Mouse (Mus musculus) left cerebral cortex, adult 11 months (tissue): ENCODE measurements around the gene Rpn1.

Experiments
- DNase-seq: peaks from one replicate; pipeline ENCODE4 v3.0.0; 2022; ENCODE audit warnings: low spot score

Rpn1 gene

GRCm38 (mm10) chr6:88084278-88085151 lies at the start of gene Rpn1:
TSS of gene Rpn1 (plus strand) at chr6:88084482.
- peak; percentile 91 for DNase-seq

DNA sequence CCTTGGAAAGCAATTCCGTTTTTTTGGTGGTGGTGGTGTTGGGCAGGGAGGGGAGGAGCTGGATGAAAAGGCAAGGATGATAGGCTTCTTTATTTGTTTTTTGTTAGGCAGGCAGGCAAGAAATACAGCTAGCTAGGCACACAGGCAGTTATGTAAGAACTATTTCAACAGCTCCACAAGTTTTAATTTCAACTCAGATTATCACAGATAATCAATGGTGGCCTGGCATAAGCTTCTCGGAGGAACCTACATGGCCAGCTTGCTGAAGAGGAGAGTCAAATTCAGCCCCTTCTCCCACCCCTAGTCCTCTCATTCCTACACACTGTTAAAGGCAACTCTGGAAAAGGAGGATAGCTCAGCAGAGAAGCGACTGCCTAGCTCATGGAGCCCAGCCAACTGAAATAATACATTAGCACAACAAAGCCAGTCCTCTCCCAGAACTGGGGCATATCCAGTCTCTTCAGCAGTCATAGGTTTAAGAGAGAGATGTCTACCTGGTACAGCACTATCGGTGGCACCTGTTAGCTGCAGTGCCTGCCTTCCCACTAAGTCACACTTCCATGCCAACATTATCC lies 46.7 kb upstream of the Rpn1 start:
- DNase-seq: no peak

DNA sequence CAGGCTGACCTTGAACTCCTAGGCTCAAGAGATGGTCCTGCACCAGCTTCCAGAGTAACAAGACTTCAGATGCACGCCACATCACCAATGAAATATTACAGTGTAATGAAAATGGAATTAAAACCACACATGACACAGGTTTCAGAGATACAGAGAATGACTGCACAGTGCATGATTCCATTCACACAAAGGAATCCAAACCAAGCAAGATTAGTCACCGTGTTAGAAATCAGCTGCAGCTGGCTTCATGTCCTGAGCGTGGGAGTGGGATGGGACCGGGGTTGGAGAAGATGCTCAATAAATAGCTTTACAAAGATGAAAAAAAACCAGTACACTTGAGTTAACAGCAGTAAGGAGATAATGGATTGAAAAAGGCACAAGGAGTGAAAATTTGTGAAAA lies 44.9 kb upstream of the Rpn1 start:
- DNase-seq: no peak

GRCm38 (mm10) chr6:88041221-88041620 lies 43.1 kb upstream of the Rpn1 start:
- DNase-seq: no peak

- DNase-seq: no peak
Observed at GRCm38 (mm10) chr6:88042336-88042735, 41.9 kb upstream of the Rpn1 start.

- no peak for DNase-seq
Observed at GRCm38 (mm10) chr6:88044234-88044576, 40.1 kb upstream of the Rpn1 start.

- DNase-seq: peak; percentile 87
Observed at GRCm38 (mm10) chr6:88044577-88045405, 39.5 kb upstream of the Rpn1 start, which contains the start of gene Rab7. TSS of gene Rab7 (minus strand) at chr6:88045270.

- no peak for DNase-seq
Observed at GRCm38 (mm10) chr6:88045406-88045766, 38.9 kb upstream of the Rpn1 start.

DNA sequence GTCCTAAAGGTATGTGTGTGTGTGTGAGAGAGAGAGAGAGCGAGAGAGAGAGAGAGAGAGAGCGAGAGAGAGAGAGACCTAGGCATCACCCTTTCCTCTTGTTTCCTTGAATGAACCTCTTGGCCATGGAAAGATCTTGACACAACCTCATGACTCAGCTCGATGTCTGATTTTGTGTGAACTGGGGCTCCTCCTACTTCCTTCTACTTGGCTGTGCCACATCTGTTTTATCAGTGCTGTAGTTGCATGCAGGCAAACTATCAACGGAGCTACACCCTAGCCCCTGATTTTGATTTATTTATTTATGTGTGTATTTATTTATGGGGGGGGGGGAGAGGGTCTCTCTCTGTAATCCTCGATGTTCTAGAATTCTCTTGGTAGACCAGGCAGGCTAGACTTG lies 36.4 kb upstream of the Rpn1 start:
- no peak for DNase-seq

DNA sequence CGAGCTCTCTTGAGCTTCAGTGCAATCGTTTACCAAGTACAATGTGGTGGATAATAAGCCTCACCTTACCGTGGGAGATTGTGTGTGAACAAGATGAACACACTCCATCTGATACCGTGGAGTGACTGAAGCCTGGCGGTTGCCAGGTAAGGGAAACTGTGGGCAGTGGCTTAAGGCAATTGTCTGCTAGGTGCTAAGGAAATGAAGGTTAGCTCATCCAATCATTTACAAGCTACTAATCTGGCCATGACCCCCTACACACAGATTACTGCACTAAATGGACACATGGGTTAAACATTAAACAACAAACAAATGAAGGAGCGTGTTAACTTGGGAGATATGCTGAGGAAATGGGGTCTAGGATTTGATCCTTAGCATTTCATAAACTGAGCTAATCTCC lies 35.3 kb upstream of the Rpn1 start:
- DNase-seq: no peak

DNA sequence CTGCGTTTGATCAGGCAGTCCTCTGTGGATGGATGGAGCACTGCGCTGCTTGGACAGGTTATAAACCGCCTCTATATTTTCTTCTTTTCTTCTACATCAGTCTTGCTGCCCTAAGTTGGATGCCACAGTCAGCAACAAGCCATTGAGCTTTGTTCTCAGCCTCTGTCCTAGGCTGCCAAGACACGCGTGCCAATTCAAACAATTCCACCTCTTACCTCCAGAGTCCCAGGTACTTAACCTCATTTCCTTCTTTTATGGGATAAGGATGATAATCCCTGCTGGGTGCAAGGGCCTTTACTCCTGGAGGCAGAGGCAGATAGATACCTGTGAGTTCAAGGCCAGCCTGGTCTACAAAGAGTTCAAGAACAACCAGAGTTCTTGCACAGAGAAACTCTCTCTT lies 33.1 kb upstream of the Rpn1 start:
- no peak for DNase-seq

DNA sequence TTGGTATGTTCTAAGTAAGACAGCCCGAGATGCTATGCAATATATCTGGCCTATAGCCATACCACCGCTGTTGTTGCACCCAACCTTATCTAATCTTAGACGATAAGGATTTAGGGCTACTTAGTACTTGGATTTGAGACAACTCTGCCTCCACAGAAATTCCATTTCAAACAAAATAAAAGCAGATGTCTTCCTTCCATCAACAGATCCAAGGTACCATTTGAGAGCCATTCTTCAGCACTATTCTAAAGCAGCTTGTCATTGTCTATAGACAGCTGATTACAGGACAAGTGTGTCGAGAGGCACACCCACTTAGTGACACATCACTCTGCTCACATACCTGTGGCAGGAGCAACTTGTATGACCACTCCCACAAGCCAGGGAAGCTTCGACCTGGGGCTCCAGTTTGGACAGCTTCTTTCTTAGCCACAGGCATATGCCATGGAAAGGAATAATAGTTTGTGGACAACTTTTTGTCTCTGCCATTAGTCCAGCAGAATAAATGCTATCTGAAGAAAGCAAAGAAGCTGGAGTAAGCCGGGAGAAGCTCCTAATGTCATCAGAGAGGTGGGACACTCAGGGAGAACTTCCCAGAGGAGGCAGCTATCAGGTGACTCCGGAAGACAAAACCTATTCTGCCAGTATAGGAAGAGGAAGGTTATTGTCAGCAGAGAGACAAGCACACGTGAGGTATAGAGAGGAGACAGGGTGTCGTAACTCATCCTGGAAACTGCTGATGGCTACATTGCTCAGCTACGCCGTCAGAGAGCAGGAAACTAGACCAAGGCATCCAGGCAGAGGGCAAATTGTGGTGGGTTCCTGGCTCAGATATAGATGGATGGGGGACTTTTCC lies 30.8 kb upstream of the Rpn1 start:
- DNase-seq: no peak

GRCm38 (mm10) chr6:88054081-88054835 lies 30.0 kb upstream of the Rpn1 start:
- DNase-seq: no peak

DNA sequence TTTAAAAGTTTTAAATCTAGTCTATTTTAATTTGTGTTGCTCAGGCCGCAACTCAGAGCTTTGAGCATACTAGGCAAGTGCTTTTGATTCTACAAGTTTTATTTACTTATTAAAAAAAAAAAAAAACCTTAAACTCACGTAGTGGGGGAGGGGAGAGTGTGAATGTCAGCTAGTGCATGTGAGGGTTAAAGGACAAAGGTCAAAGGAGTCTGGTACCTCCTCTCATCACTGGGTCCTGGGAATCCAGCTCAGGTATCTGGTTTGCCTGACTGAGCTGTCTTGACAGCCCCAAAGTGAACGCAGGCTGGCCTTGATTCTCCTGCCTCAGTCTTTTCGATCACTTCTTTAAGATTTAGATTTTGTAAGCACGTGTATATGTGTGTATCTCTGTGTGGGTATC lies 28.6 kb upstream of the Rpn1 start:
- DNase-seq: no peak

DNA sequence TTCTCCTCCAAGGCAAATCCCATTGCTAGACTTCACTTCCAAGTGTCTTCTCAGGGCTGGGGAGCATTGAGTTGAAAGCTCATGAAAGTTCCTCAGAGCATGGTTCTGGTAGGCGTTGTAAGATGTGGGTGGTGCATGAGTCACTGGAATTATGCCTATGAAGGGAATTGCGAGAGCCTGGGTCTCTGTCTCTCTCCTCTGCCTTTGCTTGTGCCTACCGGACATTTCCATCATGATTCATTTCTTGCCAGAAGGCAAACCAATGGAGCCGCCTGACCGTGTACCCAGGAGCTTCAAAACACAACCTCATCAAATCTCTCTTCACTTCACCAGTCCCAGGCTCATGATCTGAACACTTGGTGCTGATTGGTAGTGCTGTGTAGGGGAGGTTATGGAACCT lies 27.4 kb upstream of the Rpn1 start:
- DNase-seq: peak; percentile 44

DNA sequence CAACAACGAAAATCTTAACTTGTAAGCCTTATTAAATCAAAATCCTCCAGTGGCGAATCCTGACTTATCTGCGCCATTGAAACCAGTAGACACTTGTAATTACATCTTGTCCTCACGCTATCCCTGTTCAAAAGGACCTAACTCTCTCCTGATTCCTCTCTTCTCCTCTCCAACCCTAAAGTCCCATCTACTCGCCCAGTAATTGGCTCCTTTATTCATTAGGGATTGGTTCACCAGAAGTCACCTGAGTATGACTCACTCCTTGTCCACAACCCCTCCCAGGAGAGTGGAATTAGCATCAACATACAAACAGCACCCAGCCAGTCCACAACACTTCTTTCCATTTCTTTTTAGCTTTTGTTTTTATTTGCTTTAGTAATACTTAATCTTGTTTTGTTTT lies 24.4 kb upstream of the Rpn1 start:
- no peak for DNase-seq

DNA sequence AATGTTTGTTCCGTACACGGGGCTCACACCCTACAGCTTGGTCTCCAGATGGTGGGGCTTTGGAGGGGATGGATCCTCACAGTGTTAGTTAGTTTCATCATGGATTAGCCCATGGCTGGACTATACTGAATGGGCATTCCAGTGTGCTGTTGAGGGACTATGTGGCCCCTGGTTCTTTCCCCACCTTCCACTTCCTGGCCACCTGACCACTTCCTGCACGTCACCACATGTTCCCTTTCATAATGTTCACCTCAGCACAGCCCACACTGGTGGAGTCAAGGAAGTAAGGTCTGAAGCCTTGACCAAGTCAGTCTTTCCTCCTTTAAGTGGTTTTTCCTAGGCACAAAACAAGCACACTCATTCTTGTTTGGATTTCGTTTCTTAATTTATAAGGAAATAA lies 23.7 kb upstream of the Rpn1 start:
- no peak for DNase-seq

- no peak for DNase-seq
Observed at GRCm38 (mm10) chr6:88061406-88061805, 22.9 kb upstream of the Rpn1 start.

DNA sequence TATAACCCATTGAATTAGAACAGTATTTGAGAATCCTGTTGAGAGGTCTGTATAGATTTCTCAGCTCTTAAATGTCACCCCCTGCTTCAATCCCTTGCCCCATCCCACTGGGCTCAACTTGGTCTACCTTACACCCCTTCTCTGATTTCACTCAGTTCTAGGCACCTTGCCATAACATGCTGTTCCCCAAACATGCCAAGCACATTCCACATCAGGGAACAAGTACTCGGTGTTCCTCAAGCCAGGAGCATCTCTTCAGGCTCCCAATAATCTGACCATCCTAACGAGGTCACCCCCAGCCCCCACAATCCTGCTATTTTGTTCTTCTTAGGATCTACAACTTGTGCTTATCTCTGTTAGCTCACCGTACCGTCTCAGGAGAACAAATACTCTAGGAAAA lies 21.9 kb upstream of the Rpn1 start:
- DNase-seq: no peak

DNA sequence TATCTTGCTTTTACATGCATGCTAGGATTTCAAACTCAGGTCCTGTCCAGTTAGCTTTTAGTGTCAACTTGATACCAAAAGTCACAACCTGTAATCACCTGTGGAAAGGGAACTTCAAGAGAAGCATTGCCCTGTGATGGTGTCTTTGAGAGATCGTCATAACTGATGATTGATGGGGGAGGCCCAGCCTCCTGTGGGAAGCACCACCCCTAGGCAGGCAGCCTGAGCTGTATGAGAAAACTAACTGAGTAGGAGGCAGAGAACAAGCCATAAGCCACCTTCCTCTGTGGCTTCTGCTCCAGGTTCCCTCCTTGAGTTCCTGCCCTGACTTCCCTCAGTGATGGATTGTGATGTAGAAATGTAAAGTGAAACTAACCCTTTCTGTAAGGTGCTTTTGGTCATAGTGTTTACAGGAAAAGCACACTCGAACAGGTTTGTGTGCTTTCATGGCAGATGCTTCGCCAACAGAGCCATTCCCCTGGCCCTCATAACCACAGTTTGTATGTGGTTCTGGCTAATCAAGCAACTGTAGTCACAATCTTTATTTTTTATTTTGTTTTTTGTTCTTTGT lies 20.1 kb upstream of the Rpn1 start:
- no peak for DNase-seq

DNA sequence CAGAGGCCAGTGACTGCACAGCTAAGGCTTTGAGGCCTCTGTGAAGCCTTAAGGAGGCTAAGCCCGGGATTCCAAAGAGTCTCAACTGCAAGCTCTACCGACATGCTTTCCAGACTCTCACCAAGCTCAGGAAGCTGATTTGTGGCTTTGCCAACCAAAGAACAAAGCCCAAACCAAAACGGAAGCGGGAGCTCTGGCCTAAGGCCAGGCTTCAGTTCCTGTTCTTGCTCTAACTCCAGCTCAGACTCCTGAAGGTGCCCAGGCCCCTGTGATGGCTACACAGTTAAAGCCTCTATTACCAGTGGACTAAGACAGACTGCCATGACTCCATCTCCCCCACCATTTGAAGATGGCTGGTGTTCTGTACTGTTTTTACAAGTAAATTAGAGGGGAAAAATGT lies 19.2 kb upstream of the Rpn1 start:
- DNase-seq: no peak
